Mouse (Mus musculus): ENCODE results near the gene Dscam. TPM values are rescaled to one million over a fixed set of nuclear protein-coding genes. Genes with fewer than 3 reads are reported as not detected.
A peak's percentile ranks its signal among the peaks of the same experiment; 100 is the strongest.

Dscam gene
- polyA plus RNA-seq, 1 experiment from 2014 or later: not detected

GRCm38 (mm10) chr16:97018304-97018703 is 152.2 kb downstream of the Dscam start:
- WGBS: 68% methylated on average over 5 of the region's 5 CpGs
- Histone ChIP-seq H3K36me3 (no peaks in the 10 kb centered on the region), H3K27ac (ENCODE audit: poor library complexity, severe bottlenecking) (no peak overlapping the region), H3K4me2 (no peak overlapping the region), H3K27me3 (replicated peaks) (no peaks in the 10 kb centered on the region), H3K4me1 (replicated peaks) (no peaks in the 10 kb centered on the region), H3K4me3 (no peak overlapping the region), H3K9me3 (replicated peaks) (no peaks in the 10 kb centered on the region; the same call in 1 of the 2 replicates), H3K9ac (no peak overlapping the region)
- no peak for ATAC-seq (ENCODE audit: insufficient number of reproducible peaks, low FRiP score)

- 70% methylated on average over 3 of the region's 3 CpGs for WGBS
- Histone ChIP-seq H3K27me3 (replicated peaks) (no peaks in the 10 kb centered on the region), H3K4me3 (no peak overlapping the region), H3K9ac (no peak overlapping the region), H3K4me1 (replicated peaks) (no peaks in the 10 kb centered on the region), H3K27ac (ENCODE audit: poor library complexity, severe bottlenecking) (no peak overlapping the region), H3K36me3 (no peaks in the 10 kb centered on the region), H3K9me3 (replicated peaks) (no peaks in the 10 kb centered on the region), H3K4me2 (no peak overlapping the region)
- no peak for ATAC-seq (ENCODE audit: insufficient number of reproducible peaks, low FRiP score)
Observed at GRCm38 (mm10) chr16:97017171-97017738, 153.3 kb downstream of the Dscam start.

- no peaks in the 10 kb centered on the region for H3K36me3 ChIP-seq
- no peaks in the 10 kb centered on the region for H3K9me3 ChIP-seq (replicated peaks)
- H3K4me3 ChIP-seq: no peak overlapping the region
- WGBS: 94% methylated on average over 2 of the region's 2 CpGs
- H3K27ac ChIP-seq (ENCODE audit: poor library complexity, severe bottlenecking): no peak overlapping the region
- no peak overlapping the region for H3K9ac ChIP-seq
- no peaks in the 10 kb centered on the region for H3K4me1 ChIP-seq (replicated peaks)
- no peaks in the 10 kb centered on the region for H3K27me3 ChIP-seq (replicated peaks)
- no peak overlapping the region for H3K4me2 ChIP-seq
- ATAC-seq (ENCODE audit: insufficient number of reproducible peaks, low FRiP score): 0 out of 2 replicates have a peak, but pooled peaks have one; percentile 69
Observed at GRCm38 (mm10) chr16:97016244-97016850, 154.2 kb downstream of the Dscam start.

- Histone ChIP-seq H3K36me3 (no peaks in the 10 kb centered on the region), H3K27me3 (replicated peaks) (no peaks in the 10 kb centered on the region), H3K4me1 (replicated peaks) (no peaks in the 10 kb centered on the region), H3K27ac (ENCODE audit: poor library complexity, severe bottlenecking) (no peak overlapping the region), H3K9me3 (replicated peaks) (no peaks in the 10 kb centered on the region), H3K4me3 (no peak overlapping the region), H3K9ac (no peak overlapping the region), H3K4me2 (no peak overlapping the region)
- 74% methylated on average over 3 of the region's 3 CpGs for WGBS
- ATAC-seq (ENCODE audit: insufficient number of reproducible peaks, low FRiP score): no peak
Observed at GRCm38 (mm10) chr16:97014343-97014742, 156.2 kb downstream of the Dscam start.

GRCm38 (mm10) chr16:97009116-97010055 is 161.2 kb downstream of the Dscam start:
- H3K9ac ChIP-seq: no peak overlapping the region
- H3K4me3 ChIP-seq: no peak overlapping the region
- H3K4me2 ChIP-seq: no peak overlapping the region
- no peaks in the 10 kb centered on the region for H3K27me3 ChIP-seq (replicated peaks)
- H3K36me3 ChIP-seq: no peaks in the 10 kb centered on the region
- H3K9me3 ChIP-seq (replicated peaks): no peaks in the 10 kb centered on the region
- H3K4me1 ChIP-seq (replicated peaks): peaks cover 18% of the 10 kb centered on the region
- H3K27ac ChIP-seq (ENCODE audit: poor library complexity, severe bottlenecking): no peak overlapping the region
- no peak for ATAC-seq (ENCODE audit: insufficient number of reproducible peaks, low FRiP score)
- WGBS: 69% methylated on average over 4 of the region's 4 CpGs

- H3K4me1 ChIP-seq (replicated peaks): peaks cover 18% of the 10 kb centered on the region
- no peaks in the 10 kb centered on the region for H3K9me3 ChIP-seq (replicated peaks)
- no peak for ATAC-seq (ENCODE audit: insufficient number of reproducible peaks, low FRiP score)
- H3K9ac ChIP-seq: no peak overlapping the region
- no peak overlapping the region for H3K4me3 ChIP-seq
- no peaks in the 10 kb centered on the region for H3K27me3 ChIP-seq (replicated peaks)
- no peaks in the 10 kb centered on the region for H3K36me3 ChIP-seq
- 82% methylated on average over 11 of the region's 11 CpGs for WGBS
- no peak overlapping the region for H3K27ac ChIP-seq (ENCODE audit: poor library complexity, severe bottlenecking)
- no peak overlapping the region for H3K4me2 ChIP-seq
Observed at GRCm38 (mm10) chr16:97007892-97008527, 162.5 kb downstream of the Dscam start.

GRCm38 (mm10) chr16:97006854-97007182 is 163.7 kb downstream of the Dscam start:
- Histone ChIP-seq H3K9me3 (replicated peaks) (no peaks in the 10 kb centered on the region), H3K36me3 (no peaks in the 10 kb centered on the region), H3K27me3 (replicated peaks) (no peaks in the 10 kb centered on the region), H3K9ac (no peak overlapping the region), H3K4me3 (no peak overlapping the region), H3K4me1 (replicated peaks) (peaks cover 18% of the 10 kb centered on the region), H3K27ac (ENCODE audit: poor library complexity, severe bottlenecking) (0 out of 2 replicates have a peak overlapping the region, but pooled peaks have one; percentile 16), H3K4me2 (no peak overlapping the region)
- no peak for ATAC-seq (ENCODE audit: insufficient number of reproducible peaks, low FRiP score)

DNA sequence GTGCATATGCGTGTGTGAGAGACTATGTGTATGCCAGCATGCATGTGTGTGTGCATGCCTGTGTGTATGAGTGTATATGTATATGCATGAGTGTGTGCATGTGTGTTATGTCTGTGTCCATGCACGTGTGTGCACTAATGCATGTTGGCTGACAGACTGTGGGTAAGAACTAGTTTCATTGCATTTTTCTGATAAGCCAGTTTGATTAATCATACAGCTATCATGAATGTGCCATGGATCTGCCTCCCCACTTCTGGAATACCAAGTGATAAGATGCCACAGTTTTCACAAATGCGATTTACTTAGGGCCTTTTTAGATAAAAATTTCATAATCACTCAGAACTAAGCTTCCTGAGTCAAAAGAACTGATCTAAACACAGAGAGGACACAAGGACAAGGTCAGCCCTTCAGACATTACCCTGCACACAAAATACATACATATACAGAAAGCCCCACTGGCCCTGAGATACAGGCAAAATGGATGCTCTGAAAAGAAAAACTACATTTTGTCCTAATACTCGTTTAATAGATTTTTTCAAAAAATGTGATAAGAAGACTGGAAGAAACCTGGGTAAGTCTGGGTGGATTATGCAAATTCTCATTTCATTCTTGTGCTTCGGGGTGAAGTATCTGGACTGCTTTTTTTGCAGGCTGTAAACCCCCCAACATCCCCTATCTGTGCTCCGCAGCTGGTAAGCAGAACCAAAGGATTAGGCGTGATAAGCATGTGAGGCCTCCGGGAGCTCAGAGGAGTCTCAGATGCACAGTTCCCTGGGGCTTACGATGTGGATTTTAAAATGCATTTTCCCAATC is 164.3 kb downstream of the Dscam start:
- WGBS: 29% methylated on average over 9 of the region's 9 CpGs
- no peak overlapping the region for H3K27ac ChIP-seq (ENCODE audit: poor library complexity, severe bottlenecking)

DNA sequence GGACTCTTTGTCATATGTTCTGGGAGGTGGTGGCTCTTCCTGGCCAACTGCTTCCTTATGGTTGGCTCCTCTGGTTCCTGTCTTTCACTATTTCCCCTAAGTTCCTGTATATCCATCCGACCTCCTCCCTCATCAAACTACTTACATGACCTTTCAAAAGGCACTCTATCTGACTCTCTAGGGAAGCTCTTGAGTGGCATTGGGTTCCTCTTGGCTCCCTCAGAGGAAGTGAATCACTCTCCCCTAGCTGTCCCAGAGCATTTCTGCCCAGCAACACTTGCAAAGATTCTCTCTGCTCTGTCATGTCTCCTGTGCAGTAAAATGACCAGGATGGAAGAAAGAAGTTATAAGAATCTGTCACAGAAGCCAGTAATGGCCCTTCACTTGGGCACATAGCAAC is 166.6 kb downstream of the Dscam start:
- Histone ChIP-seq H3K27me3 (replicated peaks) (no peaks in the 10 kb centered on the region), H3K4me1 (replicated peaks) (peaks cover 18% of the 10 kb centered on the region), H3K4me3 (no peak overlapping the region), H3K36me3 (no peaks in the 10 kb centered on the region), H3K27ac (ENCODE audit: poor library complexity, severe bottlenecking) (no peak overlapping the region), H3K9me3 (replicated peaks) (no peaks in the 10 kb centered on the region), H3K4me2 (no peak overlapping the region), H3K9ac (no peak overlapping the region)
- no peak for ATAC-seq (ENCODE audit: insufficient number of reproducible peaks, low FRiP score)
- 28% methylated on average over 1 of the region's 1 CpGs for WGBS

More for the DNA sequence above, 164.3 kb downstream of the Dscam start:
- no peaks in the 10 kb centered on the region for H3K27me3 ChIP-seq (replicated peaks)
- H3K9me3 ChIP-seq (replicated peaks): no peaks in the 10 kb centered on the region
- H3K4me1 ChIP-seq (replicated peaks): peaks cover 18% of the 10 kb centered on the region
- no peaks in the 10 kb centered on the region for H3K36me3 ChIP-seq
- H3K4me3 ChIP-seq: no peak overlapping the region
- peak; percentile 91 for ATAC-seq (ENCODE audit: insufficient number of reproducible peaks, low FRiP score)
- no peak overlapping the region for H3K9ac ChIP-seq
- no peak overlapping the region for H3K4me2 ChIP-seq

DNA sequence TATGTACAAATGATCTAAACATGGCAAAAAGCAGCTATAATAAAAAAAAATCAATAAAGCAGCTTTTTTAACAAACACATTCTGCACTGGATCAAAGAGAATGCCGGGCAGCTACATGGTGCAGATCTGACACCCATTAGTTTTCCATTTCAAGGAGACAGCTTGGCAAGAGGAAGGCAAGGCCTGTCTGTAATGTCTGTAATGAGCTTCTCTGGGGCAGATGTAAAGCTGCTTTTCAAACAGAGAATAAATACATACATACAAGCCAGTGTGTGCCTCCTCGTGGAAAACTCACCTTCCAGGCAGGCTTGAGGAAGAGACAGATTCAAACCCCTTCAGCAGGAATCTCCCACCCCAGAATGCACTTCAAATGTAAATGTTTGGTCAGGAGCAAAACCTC is 167.7 kb downstream of the Dscam start:
- no peak for ATAC-seq (ENCODE audit: insufficient number of reproducible peaks, low FRiP score)
- Histone ChIP-seq H3K9me3 (replicated peaks) (no peaks in the 10 kb centered on the region), H3K4me2 (no peak overlapping the region), H3K27ac (ENCODE audit: poor library complexity, severe bottlenecking) (no peak overlapping the region), H3K36me3 (no peaks in the 10 kb centered on the region), H3K9ac (no peak overlapping the region), H3K27me3 (replicated peaks) (no peaks in the 10 kb centered on the region), H3K4me1 (replicated peaks) (peaks cover 18% of the 10 kb centered on the region), H3K4me3 (no peak overlapping the region)
- 72% methylated on average over 2 of the region's 2 CpGs for WGBS
